Mouse (Mus musculus): ENCODE results near the gene Gpat3.
A peak's percentile ranks its signal among the peaks of the same experiment; 100 is the strongest.

Gpat3 gene

DNA sequence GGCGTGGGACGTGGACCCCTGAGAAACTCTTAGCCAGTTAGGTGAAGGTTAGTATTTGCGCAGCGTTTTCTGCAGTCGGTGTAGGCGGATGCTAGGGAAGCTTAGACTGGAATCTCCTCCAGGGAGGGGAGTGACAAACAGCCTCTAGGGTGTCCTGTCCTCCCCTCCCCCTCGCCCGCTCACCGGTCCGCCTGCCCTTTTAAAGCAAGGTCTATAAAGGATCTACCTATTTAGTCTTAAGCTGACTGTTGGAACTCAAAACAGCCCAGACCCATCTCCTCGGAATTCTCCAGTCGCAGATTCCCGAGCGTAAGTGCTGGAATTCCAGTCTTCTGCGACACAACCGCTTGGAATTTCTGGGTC lies at the start of gene Gpat3:
Gene Gpat3, plus strand, starts transcription at position 229 of the 363 bp plus-strand sequence.
- DNase-seq (ENCODE audit: low read depth, low spot score), result peak; percentile 45

DNA sequence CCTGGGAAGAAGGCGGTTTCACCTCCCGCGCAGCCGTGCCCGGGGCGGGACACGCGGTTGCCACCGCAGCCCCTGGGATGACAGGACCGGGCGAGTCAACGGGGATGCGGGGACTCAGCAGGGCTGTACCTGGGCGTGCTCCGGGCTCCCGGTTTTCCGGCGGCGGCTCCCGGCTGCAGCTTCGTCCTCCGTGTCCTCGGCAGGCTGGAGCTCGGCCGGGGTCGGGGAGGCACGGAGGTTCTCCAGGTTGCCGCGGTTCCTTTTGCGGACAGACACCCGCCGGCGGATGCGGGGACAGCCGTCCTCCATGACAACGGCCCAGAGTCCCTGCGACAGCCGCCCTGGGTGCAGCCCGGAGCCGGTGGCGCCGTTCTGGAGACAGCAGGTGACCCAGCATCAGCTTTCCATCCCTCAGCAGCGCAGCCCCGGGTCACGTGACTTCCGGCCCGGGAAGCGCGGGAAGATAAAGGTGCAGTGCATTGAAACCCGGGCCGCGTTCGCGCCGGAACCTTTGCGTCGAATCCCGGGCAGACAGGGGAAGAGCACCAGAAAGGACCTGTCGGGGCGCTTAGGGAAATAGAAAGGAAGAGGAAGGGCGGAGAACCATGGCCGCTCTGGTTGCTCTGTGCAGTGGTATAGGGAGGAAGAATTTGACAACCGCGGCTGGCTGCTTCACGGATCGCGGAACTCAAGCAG lies 47.2 kb upstream of the Gpat3 start, which contains the start of the genes Helq and Mrps18c:
Gene Helq, minus strand, starts transcription at position 434 of the 696 bp plus-strand sequence.
Gene Mrps18c, plus strand, starts transcription at position 463 of the 696 bp plus-strand sequence.
- DNase-seq (ENCODE audit: low read depth, low spot score), result peak; percentile 96

DNA sequence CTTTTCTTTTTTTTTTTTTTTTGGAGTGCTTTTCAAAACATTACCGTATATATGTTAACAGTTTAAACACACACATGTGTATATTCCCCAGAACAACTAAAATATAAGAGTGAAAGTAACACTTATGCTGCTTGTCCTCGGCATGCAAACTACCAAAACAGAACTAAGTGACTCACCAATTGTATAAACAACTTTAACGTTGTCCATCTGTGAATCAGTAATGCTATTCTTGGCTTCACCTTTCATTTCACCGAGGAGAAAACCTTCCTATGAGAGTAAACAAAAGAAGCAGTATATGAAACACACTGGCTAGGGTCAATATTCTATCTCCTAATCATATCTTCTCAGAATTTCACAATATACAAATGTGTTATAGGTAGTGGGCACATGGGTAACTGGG lies 27.2 kb upstream of the Gpat3 start:
- no peak for DNase-seq (ENCODE audit: low read depth, low spot score)

DNA sequence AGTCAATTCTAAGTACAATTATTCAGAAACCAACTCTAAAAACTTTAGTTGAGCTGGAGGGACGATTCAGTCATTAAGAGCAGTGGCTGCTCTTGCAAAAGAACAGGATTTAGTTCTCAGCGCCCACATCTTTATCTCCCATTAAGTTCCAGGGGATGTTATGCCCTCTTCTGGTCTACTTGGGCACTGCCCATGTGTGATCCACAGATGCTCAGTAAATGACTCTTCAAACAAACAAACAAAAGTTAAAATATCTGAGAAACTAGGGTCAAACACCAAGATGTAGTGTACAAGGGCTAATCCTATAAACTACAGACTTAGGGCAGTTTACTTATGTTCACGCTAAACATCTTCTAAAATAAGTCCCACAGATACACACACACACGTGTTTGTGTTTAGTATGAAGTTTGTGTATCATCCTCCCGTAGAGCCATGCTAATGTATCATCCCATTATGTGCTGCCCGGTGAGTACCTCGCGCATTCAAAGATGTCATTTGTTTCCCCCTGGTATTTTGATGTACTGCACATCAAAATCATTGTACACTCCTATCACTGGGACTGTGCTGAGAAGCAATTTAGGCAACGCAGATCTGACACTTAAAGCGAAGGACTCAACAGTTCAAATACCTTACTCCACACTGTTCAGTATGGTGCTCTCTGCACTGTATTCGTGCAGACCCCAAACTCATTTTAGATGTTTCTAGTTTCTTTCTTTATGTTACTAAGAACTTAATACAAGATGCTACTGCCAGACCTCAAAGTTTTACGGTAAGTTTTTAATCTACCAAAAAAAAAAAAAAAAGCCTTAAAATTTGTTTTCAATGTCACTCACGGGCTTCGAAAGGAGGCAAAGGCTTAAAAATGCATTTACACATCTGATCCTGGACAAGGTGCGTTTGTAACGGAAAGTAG lies 25.7 kb upstream of the Gpat3 start:
- peak; percentile 66 for DNase-seq (ENCODE audit: low read depth, low spot score)

DNA sequence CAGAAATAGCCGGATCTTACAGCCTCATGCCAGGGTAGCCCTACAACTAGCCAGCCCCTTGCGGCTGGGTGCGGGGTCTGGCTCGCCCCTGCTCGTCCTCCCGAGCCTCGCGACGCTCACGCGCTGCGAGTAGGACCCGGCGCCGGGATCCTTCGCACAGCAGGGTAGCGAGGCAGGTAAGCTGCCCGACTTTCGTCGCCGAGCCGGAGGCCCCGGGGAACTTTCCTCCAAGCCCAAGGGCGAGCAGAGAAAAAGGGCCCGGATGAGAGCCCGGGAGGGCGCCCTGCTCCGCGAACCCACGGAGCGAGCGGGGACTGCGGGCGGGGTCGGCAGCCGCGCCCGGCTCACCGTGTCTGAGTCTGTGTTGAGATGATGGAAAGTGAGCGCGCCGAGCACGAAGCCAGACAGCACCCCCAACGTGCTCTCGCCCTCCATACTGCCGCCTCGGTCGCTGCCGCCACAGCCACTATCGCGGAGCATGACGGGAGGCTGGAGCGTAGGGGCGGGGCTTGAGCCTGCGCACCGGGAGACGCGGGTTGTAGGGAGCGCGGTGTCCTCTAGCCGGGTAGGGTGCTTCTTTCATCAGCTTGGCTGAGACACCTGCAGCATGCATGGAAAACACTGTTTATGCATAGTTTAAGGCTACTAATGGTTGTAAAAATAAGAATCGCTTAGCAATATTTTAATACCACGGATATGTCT lies 24.9 kb upstream of the Gpat3 start, which contains the start of gene Abraxas1:
Gene Abraxas1, minus strand, starts transcription at position 483 of the 702 bp plus-strand sequence.
- DNase-seq (ENCODE audit: low read depth, low spot score), result peak; percentile 83

DNA sequence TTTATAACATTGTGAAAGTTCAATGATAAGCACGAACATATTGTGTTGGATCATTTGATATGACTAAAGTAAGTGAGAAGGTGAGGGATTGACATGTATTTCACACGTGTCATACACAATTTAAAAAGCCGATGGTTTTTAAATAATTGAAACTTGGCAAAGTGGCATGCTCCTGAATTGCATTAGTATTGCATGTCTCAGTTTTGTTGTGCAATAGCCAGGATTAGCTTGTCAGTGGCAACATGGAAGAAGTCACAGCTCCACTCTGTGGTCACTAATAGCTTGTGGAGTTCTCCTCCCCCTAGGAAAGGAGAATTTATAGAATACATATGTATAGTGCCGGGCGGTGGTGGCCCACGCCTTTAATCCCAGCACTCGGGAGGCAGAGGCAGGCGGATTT lies 24.1 kb upstream of the Gpat3 start:
- no peak for DNase-seq (ENCODE audit: low read depth, low spot score)

DNA sequence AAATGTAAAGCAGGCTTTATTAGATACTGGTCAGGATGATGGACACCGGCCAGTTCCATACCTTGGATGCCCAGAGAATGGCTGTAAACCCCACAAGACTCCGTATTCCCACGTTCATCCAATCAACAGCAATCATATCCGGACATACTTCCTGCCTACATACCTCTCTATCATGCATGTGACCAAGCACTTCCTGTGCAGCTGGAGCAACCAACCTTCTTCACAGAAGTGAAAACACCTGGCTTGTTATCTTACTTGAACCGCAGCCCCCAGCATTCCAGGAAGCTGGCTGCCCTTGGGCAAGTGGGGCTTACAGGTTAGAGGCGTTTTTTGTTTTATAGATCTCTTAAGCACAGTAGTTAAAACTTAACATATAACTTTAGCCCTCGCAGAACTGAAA lies 22.7 kb upstream of the Gpat3 start:
- DNase-seq (ENCODE audit: low read depth, low spot score), result no peak

DNA sequence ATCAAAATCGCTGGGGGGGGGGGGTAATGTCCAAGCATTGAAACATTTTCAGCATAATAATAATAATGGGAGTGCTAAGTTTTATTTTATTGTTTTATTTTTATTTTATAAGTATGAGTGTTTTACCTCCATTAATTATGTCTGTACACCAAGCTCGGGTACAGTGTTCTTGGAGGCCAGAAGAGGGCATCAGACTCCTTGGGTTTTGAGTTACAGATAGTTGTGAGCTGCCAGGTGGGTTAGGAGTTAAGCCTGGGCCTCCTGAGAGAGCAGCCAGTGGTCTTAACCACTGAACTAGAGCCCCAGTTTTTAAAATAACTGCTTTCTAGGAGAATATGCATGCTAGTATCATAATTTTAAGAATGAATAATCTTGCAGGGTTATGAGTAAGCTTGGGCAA lies 19.5 kb upstream of the Gpat3 start:
- DNase-seq (ENCODE audit: low read depth, low spot score), result peak; percentile 60

DNA sequence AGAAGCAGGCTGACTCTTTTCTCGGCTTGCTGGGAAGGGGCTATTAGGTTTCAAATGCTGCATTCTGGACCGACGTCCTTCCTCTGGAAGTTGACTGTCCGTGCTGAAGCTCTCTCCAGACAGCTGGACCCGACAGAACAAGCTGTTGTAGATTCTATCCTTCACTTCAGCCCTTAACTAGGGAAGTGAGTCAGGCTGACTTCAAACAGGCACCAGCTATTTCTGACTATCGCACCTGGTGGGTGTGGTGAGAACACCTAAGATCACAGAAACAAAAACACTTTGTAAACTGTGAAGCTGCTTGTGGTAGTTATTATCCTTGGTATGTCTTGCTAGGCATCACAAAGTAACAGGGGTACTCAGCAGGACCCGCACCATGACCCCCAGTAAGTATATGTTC lies 19.0 kb upstream of the Gpat3 start:
- no peak for DNase-seq (ENCODE audit: low read depth, low spot score)

DNA sequence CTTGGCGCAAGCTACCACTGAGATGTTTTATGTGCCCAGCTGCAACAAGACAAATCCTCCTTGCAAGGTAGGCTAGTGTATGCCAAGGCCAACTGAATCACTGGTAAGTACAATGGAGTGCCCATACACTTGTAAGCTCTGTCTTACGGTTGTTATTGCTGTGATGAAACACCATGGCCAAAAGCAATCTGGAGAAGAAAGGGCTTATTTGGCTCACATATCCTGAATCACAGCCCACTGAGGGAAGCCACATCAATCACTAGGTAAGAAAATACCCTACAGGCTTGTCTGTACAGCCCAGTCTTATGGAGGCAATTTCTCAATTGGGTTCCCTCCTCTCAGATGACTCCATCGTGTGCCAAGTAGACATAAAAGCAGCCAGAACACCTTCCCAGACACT lies 16.8 kb upstream of the Gpat3 start:
- DNase-seq (ENCODE audit: low read depth, low spot score), result no peak

DNA sequence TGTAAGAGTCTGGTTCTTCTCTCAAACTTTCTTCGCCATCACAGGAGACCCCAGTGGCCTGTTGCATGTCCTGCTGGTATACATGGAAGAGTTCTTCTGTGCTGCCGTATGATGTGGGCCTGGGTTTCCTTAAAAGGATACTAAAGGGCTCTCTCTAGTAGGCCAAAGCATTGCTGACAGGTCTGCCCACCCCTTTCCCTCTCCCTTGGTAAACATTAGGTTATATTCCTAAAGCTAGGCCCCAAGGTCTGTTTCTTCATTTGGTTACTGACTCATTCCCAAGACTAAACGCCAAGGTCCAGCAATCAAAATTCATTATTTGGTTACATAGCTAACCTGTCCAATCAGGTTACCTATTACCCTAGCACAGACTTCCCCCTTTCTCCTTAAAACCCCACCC lies 12.8 kb upstream of the Gpat3 start:
- no peak for DNase-seq (ENCODE audit: low read depth, low spot score)

DNA sequence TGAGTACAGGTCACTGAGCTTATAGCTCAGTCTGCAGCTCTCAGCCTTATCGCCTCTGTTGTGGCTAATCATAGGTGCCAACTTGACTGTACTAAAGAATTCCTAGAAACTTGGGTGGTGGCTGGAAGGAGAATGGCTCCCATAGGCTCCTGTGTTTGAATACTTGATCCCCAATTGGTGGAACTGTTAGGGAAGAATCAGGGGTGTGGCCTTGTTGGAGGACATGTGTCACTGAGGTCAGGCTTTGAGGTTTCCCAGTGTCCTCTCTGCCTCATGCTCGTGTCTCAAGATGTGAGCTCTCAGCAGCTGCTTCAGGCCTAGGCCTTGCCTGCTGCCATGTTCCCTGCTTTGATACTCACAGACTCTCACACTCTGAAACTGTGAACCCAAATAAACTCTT lies 11.7 kb upstream of the Gpat3 start:
- DNase-seq (ENCODE audit: low read depth, low spot score), result peak; percentile 44

DNA sequence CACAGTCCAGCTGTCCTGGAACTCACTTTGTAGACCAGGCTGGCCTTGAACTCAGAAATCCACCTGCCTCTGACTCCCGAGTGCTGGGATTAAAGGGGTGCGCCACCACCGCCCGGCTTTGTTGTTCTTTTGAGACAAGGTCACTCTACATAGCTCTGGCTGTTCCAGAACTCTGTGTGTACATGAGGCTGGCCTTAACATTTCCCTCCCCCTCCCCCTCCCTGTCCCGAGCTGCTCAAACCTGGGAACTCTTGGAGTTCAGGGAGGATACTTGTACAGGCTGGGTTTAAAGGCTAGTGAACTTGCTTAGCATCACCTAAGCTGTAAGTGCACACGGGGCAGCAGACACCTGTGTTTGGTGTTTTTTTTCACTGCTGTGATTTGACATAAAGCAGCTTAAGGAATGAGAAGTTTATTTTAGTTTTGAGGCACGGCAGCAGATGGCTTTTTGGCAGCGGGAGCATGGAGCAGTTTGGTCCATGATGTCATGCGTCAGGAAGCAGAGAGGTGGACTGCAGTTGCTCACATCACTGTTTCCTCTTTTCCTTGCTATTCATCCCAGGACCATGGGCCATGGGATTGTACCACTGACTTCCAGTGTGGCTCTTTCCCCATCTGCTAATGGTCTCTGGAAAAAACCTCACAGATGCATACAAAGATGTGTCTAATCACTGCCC lies 9.5 kb upstream of the Gpat3 start:
- DNase-seq (ENCODE audit: low read depth, low spot score), result peak; percentile 84

DNA sequence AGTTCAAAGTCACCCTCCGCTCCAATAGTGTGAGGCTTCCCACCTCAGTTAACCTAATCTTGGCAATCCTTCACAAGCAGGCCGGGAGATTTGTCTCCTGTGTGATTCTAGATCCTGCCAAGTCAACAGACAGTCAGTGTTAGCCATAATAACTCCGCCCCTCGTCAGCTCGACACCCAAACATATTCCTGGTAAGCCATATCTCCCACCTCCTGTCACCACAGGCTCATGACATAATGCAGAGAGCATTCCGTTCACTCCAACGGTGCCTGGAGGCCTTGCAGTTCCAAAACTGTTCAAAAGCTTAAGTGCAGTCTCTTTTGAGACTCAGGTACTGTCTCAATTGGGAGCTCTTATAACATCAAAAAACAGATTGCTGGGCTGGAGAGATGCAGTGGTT lies 7.6 kb upstream of the Gpat3 start:
- no peak for DNase-seq (ENCODE audit: low read depth, low spot score)

DNA sequence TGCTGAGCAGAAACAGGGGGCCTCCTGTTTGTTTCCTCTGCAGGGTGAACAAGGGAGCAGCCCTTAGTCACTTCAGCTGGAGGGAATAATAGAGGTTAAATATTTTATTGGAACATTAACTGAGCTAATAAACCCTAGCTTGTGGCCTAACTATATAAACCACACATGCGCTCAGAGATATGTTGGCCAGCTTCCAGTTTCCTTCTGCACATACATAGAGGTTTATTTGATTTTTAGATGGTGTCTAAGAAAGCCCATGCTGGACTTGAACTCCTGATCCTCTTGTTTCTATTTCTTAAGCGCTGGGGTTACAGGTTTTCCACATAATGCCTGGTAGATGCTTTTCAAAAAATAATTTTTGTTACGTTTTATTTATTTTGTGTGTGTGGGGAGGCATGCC lies 1.0 kb upstream of the Gpat3 start:
- DNase-seq (ENCODE audit: low read depth, low spot score), result no peak

DNA sequence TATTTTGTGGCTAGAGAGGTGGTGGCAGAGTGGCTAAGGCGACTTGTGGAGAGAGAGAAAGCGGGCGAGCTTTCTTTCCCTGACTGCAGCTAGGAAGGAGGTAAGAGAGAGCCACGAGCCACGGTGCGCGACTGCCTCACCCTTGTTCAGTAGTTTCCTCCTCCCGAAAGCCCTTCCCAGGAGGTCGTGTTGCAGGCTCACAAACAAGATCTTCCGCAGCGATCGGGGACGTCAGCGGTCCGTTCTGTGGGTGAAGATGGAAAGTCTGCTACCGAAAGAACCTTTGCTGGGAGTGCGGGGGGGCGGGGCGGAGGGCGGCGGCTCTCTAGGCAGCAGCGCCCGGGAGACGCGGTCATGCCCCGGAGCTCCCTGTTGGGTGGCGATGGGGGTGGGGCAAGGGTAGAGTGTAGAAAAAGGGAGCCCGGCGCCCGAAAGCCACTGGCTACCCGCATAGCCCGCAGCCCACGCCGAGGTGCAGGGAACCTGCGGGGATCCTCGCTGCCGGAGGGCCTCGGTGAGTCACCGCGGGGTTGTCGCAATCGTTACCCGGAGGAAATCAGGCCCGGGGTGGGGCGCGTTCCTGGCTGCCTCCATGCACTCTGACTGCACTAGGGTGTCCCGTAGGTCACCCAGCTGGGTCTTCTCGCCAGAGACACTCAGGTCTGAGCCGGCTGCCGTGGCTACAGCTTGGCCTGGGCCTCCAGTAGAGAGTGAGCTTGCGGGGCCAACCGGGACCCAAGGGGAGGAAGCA lies 510 bp downstream of the Gpat3 start:
- DNase-seq (ENCODE audit: low read depth, low spot score), result peak; percentile 59

DNA sequence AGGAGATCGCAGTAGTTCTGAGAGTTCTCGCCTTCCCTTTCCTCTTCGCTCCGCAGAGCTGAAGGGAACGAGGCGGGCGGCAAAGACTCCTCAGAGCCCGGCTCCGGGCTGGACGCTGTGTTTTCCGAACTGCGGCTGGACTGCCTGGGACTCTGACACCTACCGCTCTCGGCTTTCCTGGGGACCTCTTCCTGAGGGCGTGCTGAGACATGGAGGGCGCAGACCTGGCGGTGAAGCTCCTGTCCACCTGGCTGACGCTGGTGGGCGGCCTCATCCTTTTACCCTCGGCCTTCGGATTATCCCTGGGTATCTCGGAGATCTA lies 1.0 kb downstream of the Gpat3 start:
- no peak for DNase-seq (ENCODE audit: low read depth, low spot score)

DNA sequence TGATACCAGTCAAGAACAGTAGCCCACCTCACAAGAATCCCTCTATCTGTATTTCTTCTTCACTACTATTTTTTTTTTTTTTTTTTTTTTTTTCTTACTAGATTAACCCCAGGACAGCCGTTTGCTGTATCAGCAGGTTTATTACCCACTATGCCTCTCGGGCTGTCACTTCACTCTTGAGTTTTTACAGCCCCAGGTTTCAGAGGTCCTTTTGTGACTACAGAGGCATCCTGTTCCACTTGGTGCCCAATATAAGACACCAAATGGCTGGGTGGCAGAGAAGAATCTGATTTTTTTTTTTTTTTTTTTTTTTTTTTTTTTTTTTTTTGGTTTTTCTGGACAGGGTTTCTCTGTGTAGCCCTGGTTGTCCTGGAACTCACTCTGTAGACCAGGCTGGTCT lies 1.6 kb downstream of the Gpat3 start:
- no peak for DNase-seq (ENCODE audit: low read depth, low spot score)

DNA sequence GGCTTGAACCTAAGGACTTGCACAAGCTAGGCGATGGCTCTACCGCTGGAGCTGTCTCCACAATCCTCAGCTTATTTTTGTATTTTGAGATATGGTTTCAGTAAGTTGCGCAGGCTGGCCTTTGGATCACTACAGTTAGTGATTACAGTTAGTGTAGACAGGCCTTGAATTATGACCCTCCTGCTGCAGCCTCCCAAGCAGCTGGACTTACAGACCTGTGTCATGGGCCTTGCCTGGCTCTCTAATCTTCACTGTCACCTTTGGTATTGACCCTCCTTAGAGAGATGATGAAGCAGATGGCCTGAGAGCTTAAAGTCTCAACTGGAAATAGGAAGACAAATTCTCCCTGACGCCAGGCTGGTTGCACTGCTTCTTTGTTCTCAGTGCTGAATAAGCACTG lies 8.4 kb downstream of the Gpat3 start:
- DNase-seq (ENCODE audit: low read depth, low spot score), result no peak

DNA sequence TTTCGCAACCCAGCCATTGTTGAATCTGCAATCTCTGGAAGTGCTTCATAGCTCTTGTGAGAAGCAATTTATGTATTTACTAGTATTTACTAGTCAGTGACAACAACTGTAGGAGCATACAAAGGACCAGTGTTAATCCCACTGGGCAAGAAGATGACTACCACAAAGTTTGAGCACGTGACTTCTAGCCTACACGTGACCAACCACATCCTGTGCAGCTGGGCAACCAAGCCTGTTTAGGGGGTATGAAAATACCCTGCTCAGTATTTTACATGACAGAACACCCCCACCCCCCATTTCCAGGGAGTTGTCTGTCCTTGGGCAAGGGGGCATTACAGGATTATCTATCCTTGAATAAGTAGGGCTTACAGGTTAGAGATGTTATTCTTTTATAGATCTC lies 11.0 kb downstream of the Gpat3 start:
- DNase-seq (ENCODE audit: low read depth, low spot score), result no peak

DNA sequence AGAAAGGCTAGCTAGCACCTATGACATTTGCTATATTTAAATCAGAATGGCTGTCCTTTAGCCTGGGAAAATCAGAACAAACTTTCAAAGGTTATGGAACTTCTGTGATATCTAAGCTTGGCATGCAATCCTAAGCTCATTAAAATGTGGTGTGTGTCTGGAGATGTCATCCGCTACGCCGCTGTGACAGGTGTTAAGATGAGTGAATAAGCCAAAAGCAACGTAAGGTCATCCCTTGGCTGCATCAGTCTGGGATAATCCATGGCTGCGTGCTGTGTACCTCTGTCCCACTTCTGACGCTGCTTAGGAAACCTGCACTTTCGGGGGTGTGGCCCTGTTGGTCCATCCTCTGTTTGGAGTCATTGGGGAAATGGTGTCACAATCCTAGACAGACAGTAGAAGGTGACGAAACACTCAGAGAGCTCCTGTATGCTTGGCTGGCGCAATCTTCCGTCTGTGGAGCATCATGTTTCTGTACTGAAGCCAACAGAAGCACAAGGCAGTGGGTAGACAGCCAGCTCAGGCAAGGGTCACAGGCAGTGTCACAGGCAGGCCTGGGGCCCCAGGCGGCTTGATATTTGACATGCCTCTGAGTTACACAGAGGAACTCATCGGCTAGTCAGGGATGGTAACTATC lies 15.0 kb downstream of the Gpat3 start:
- no peak for DNase-seq (ENCODE audit: low read depth, low spot score)

All from ES-CJ7 (cell line).